Mouse (Mus musculus): ENCODE results near the gene Nap1l5. TPM values are rescaled to one million over a fixed set of nuclear protein-coding genes. Genes with fewer than 3 reads are reported as not detected.
"Not testable (repeated sequence)": the region's sequence is repeated elsewhere in the genome, so short reads cannot be mapped to it uniquely, and the experiment has no call there.

The Nap1l5 gene
- polyA plus RNA-seq, 1 experiment, result not detected

DNA sequence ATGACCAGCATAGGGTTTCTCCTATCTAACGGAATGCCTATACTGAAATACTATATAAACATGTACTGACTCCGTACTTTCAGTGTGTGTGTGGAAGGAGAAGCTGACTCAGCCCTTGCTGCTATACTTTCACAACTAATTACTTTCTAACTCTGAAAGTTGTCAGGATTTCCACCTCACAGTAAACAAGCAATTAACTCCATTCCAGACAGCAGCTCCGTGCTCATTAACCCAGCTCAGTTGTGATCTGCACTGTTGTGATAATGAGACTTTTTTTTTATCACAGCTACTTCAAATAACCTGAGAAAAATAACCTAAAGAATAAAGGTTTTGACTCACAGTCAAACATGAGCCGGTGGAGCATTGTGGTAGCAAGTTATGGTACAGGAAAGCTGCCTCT is 11.9 kb downstream of the Nap1l5 start:
- TF ChIP-seq GATA1 (IDR thresholded peaks at IDR 0.05; ENCODE audit: low read length), result no peak
- TF ChIP-seq TAL1 (IDR thresholded peaks at IDR 0.05; ENCODE audit: low read length), result no peak
- Histone ChIP-seq H3K9me3 (ENCODE audit: control insufficient read depth, low read length) (no peaks in the 10 kb centered on the region), H3K4me1 (ENCODE audit: control insufficient read depth) (no peaks in the 10 kb centered on the region), H3K27me3 (ENCODE audit: control insufficient read depth) (no peaks in the 10 kb centered on the region), H3K4me3 (replicated peaks) (no peak overlapping the region), H3K36me3 (ENCODE audit: control insufficient read depth) (peaks cover 2% of the 10 kb centered on the region; the same call in 1 of the 2 replicates)

DNA sequence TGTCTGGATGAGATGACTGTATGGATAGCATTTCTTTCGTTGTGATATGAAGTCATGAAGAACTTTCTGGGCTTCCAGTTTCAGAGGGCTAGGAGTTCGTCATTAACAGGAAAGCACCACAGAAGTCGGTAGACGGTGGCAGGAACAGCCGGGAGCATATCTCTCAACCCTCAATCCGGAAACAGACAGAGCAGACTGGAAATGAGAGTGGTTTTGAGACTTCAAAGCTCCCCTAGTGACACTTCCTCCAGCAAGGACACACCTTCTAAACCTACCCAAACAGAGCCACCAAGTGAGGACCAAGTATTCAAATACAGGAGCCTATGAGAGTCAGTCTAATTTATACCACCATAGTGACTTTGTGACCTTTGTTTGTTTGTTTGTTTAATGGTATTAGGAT is 13.6 kb downstream of the Nap1l5 start:
- TF ChIP-seq TAL1 (IDR thresholded peaks at IDR 0.05; ENCODE audit: low read length) (no peak), GATA1 (IDR thresholded peaks at IDR 0.05; ENCODE audit: low read length) (no peak)
- Histone ChIP-seq H3K4me1 (ENCODE audit: control insufficient read depth) (no peaks in the 10 kb centered on the region), H3K9me3 (ENCODE audit: control insufficient read depth, low read length) (no peaks in the 10 kb centered on the region), H3K27me3 (ENCODE audit: control insufficient read depth) (no peaks in the 10 kb centered on the region), H3K4me3 (replicated peaks) (no peak overlapping the region), H3K36me3 (ENCODE audit: control insufficient read depth) (peaks cover 2% of the 10 kb centered on the region; the same call in 1 of the 2 replicates)

DNA sequence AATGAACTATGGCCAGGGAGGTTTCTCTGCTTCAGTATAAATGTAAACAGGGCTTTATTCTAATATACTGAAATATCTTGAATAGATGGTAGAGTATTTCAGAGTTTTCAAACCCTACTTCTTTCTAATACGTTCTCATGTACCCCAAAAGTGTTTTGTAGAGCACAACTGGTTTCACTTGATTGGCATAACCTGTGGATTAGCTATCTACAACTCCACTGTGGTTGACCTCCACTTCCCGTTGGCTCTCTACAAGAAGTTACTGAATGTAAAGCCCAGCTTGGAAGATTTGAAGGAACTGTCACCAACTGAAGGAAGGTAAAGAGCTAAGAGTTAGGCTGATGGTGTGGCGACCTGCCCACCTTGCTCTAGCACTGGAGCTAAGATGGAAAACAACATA is 17.0 kb downstream of the Nap1l5 start:
- H3K9me3 ChIP-seq (ENCODE audit: control insufficient read depth, low read length), result no peaks in the 10 kb centered on the region
- no peaks in the 10 kb centered on the region for H3K4me1 ChIP-seq (ENCODE audit: control insufficient read depth)
- peaks cover 2% of the 10 kb centered on the region; the same call in 1 of the 2 replicates for H3K36me3 ChIP-seq (ENCODE audit: control insufficient read depth)
- H3K27me3 ChIP-seq (ENCODE audit: control insufficient read depth), result no peaks in the 10 kb centered on the region
- no peak for TF ChIP-seq GATA1 (IDR thresholded peaks at IDR 0.05; ENCODE audit: low read length)
- no peak for TF ChIP-seq TAL1 (IDR thresholded peaks at IDR 0.05; ENCODE audit: low read length)
- H3K4me3 ChIP-seq (replicated peaks), result no peak overlapping the region

GRCm38 (mm10) chr6:58882271-58882670 is 24.6 kb downstream of the Nap1l5 start:
- Histone ChIP-seq H3K4me1 (ENCODE audit: control insufficient read depth) (no peaks in the 10 kb centered on the region), H3K9me3 (ENCODE audit: control insufficient read depth, low read length) (no peaks in the 10 kb centered on the region), H3K36me3 (ENCODE audit: control insufficient read depth) (peaks cover 4% of the 10 kb centered on the region), H3K27me3 (ENCODE audit: control insufficient read depth) (no peaks in the 10 kb centered on the region), H3K4me3 (replicated peaks) (no peak overlapping the region)
- no peak for TF ChIP-seq GATA1 (IDR thresholded peaks at IDR 0.05; ENCODE audit: low read length)

GRCm38 (mm10) chr6:58881363-58881762 is 25.5 kb downstream of the Nap1l5 start:
- no peak overlapping the region for H3K4me3 ChIP-seq (replicated peaks)
- H3K36me3 ChIP-seq (ENCODE audit: control insufficient read depth), result peaks cover 4% of the 10 kb centered on the region
- H3K27me3 ChIP-seq (ENCODE audit: control insufficient read depth), result no peaks in the 10 kb centered on the region
- TF ChIP-seq TAL1 (IDR thresholded peaks at IDR 0.05; ENCODE audit: low read length) (no peak), GATA1 (IDR thresholded peaks at IDR 0.05; ENCODE audit: low read length) (no peak)
- H3K4me1 ChIP-seq (ENCODE audit: control insufficient read depth), result no peaks in the 10 kb centered on the region
- H3K9me3 ChIP-seq (ENCODE audit: control insufficient read depth, low read length), result no peaks in the 10 kb centered on the region

DNA sequence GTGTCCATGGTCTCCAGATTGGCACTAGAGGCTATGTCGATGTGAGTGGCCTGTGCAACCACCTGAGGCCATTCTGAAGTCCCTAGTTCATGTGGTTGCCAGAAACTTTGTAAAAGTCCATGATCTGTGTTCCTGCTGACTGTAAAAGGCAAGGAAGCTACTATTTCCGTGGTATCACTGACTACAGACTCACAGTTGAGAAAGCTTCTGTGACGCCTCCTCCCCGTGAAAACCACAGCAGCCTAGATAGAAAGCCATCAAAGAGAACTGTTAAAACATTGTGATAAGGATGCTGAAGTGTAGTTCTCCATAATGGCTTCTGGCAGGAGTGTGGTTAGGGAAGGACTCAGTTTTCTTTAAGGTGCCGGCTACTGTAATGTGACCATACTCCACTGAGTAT is 26.0 kb downstream of the Nap1l5 start:
- H3K36me3 ChIP-seq (ENCODE audit: control insufficient read depth), result peaks cover 4% of the 10 kb centered on the region
- no peak for TF ChIP-seq TAL1 (IDR thresholded peaks at IDR 0.05; ENCODE audit: low read length)
- TF ChIP-seq GATA1 (IDR thresholded peaks at IDR 0.05; ENCODE audit: low read length), result no peak
- no peaks in the 10 kb centered on the region for H3K4me1 ChIP-seq (ENCODE audit: control insufficient read depth)
- H3K4me3 ChIP-seq (replicated peaks), result no peak overlapping the region
- H3K9me3 ChIP-seq (ENCODE audit: control insufficient read depth, low read length), result no peaks in the 10 kb centered on the region
- H3K27me3 ChIP-seq (ENCODE audit: control insufficient read depth), result no peaks in the 10 kb centered on the region

- Histone ChIP-seq H3K36me3 (ENCODE audit: control insufficient read depth) (peaks cover 4% of the 10 kb centered on the region), H3K9me3 (ENCODE audit: control insufficient read depth, low read length) (no peaks in the 10 kb centered on the region), H3K27me3 (ENCODE audit: control insufficient read depth) (no peaks in the 10 kb centered on the region), H3K4me1 (ENCODE audit: control insufficient read depth) (no peaks in the 10 kb centered on the region), H3K4me3 (replicated peaks) (no peak overlapping the region)
- no peak for TF ChIP-seq TAL1 (IDR thresholded peaks at IDR 0.05; ENCODE audit: low read length)
- TF ChIP-seq GATA1 (IDR thresholded peaks at IDR 0.05; ENCODE audit: low read length), result no peak
Measured at GRCm38 (mm10) chr6:58879987-58880386, 26.9 kb downstream of the Nap1l5 start.

DNA sequence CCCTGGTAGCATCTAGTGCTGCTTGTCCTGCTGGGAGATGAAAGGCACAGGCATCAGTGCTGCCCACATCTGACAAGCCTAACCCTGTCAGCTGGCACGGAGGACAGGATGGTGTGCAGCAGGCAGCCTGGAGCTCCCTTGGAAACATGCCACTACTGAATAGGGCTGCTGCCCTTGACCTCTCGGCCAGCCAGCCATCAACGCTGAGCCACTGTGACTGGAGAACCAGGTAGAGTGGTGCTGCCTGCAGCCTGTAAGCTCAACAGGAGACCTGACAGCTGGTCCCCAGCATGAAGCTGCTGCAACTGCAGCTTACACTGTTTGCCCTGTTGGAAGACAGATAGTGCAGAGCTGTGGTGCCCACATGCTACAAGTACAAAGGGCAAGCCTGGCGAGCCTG is 27.3 kb downstream of the Nap1l5 start:
- no peaks in the 10 kb centered on the region for H3K9me3 ChIP-seq (ENCODE audit: control insufficient read depth, low read length)
- TF ChIP-seq TAL1 (IDR thresholded peaks at IDR 0.05; ENCODE audit: low read length) (no peak), GATA1 (IDR thresholded peaks at IDR 0.05; ENCODE audit: low read length) (no peak)
- no peaks in the 10 kb centered on the region for H3K4me1 ChIP-seq (ENCODE audit: control insufficient read depth)
- H3K4me3 ChIP-seq (replicated peaks), result no peak overlapping the region
- H3K27me3 ChIP-seq (ENCODE audit: control insufficient read depth), result no peaks in the 10 kb centered on the region
- H3K36me3 ChIP-seq (ENCODE audit: control insufficient read depth), result peaks cover 4% of the 10 kb centered on the region

DNA sequence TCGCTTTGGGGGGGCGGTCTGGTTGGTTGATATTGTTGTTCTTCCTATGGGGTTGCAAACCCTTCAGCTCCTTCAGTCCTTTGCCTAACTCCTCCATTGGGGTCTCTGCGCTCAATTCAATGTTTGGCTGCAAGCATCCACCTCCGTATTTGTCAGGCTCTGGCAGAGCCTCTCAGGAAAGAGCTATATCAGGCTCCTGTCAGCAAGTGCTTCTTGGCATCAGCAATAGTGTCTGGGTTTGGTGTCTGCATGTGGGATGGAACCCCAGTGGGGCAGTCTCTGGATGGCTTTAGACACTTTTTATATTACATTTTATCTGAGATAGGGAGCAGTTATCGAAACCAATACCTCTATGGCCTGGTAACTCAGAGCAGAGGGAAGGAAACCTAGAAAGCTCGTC is 39.0 kb downstream of the Nap1l5 start:
- not testable (repeated sequence) for H3K4me3 ChIP-seq (replicated peaks); H3K36me3 ChIP-seq (ENCODE audit: control insufficient read depth); H3K27me3 ChIP-seq (ENCODE audit: control insufficient read depth); H3K4me1 ChIP-seq (ENCODE audit: control insufficient read depth); H3K9me3 ChIP-seq (ENCODE audit: control insufficient read depth, low read length)

DNA sequence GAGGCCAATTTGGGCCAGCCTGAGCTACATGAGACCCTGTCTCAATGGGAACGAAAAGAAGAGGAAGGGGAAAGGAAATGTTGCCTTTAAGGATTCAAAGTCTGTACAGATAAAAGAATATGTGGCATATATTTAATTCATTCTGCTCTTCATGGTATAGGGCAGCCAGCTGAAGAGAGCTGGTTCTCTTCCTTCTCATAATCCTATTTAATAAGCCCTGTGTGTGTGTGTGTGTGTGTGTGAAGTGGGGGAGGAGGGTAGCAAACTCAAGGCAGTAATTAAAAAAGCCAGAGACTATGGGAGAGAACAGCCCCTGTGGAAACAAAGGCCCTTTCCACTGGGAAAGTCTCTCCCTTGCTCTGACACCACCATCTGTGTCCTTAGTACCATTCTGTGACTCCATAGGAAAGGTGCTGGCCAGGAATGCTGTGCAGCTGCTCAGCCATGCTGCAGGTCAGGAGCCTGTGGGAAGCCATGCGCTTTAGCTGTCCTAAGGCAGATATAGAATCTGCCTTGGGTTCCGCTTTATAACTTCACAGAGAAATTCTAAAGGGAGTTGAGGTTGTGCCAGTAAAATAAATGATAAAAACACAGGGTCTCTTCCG is 43.1 kb downstream of the Nap1l5 start:
- Histone ChIP-seq H3K4me3 (replicated peaks) (no peak overlapping the region), H3K9me3 (ENCODE audit: control insufficient read depth, low read length) (no peaks in the 10 kb centered on the region), H3K36me3 (ENCODE audit: control insufficient read depth) (no peaks in the 10 kb centered on the region), H3K4me1 (ENCODE audit: control insufficient read depth) (no peaks in the 10 kb centered on the region), H3K27me3 (ENCODE audit: control insufficient read depth) (no peaks in the 10 kb centered on the region)
- TF ChIP-seq GATA1 (IDR thresholded peaks at IDR 0.05; ENCODE audit: low read length) (no peak), TAL1 (IDR thresholded peaks at IDR 0.05; ENCODE audit: low read length) (no peak)

Measured in erythroblast, embryonic 14.5 days (primary cell).